Mouse (Mus musculus): ENCODE measurements at regions not wholly inside any gene's neighbourhood (a gene's known extent, or its start where the extent isn't known, plus 50 kb on each side); places are given as distances from the start of the nearest gene placed in this dataset.

DNA sequence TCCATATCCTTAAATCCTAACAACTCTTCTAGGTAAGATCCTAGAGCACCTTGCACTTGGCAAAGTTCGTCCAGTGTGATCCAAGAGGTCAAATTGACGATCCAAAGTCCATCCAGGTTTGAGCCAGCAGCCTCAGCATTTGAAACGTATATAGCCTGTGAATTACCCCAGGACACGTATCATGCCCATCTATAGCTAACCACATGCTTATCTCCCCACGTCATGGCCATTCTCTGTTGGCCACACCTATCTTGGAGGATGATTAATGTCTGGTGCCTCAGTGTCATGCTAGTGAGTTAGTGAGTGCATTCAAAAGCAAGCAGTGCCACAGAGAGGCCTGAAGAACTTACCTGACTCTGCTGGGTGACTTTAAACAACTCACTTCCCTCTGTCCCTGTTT is 1521.9 kb upstream of the Gm6569 start:
- intact Hi-C loops (cut with DNase I) = no loop called here

DNA sequence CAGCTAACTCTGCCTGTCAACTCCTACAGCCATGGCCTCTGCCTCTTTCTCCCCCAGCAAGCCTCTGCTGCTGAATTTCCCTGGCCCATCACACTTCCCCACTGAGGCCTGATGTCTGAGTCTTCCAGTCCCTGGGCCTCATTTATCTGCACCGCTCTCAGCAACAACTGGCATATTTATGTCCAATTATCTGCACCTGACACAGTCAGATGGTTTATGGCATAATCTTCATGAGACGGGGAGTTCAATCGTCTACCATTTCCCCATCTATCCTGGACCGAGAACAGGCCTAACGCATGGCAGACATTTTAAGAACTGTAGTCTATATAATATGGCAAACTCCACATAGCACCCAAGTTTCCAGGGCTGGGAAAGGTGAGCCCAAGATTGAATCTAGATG is 1512.8 kb upstream of the Gm6569 start:
- intact Hi-C loops (cut with DNase I) = no loop called here

DNA sequence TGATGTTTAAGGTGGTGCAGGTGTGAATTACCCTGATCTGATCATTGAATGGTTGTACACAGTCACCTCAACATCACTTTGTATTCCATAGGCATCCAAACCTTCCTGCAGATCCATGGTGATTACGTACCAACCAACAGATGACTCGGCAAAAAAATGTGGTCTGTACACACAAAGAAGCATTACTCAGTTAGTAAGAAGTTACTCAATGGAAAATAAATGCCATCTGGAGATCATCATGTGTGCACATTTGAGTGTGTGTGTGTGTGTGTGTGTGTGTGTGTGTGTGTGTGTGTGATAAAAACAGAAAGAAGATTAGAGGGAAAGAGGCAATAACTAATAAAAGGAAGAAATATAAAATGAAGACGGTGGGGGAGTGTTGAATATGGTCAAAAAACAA is 1512.2 kb upstream of the Gm6569 start:
- intact Hi-C loops (cut with DNase I) = no loop called here

DNA sequence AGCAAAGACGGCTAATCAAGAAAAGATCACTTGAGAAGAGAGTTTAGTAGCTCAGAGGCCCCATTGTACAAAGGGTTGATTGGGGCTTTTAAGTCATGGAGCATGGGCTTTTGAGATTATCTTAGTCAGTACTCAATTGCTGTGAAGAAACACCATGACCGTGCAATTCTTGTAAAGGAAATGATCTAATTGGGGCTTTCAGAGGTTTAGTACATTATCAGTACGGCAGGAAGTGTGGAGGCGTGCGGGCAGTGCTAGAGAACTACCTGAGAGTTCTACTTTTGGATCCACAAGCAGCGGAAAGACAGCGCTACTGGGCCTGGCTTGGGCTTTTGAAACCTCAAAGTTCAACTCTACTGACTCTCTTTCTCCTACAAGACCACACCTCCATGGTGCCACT is 1511.2 kb upstream of the Gm6569 start:
- intact Hi-C loops (cut with DNase I) = no loop called here

DNA sequence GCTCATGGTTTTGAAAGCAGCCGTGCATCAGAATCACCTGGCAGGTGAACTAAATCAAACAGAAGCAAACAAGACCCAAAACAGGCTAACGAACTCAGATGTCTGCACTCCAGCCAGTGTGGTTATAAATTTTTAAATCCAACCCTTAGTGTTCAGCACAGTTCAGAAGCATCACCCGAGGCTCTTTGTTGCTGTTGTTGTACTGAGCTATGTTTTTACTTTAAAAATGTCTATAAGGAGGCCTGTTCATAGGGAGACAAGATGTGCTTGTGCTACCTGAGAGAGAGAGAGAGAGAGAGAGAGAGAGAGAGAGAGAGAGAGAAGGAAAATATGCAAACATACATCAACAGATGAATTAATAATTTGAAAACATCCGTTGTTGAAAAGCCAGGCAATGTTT is 1503.1 kb upstream of the Gm6569 start:
- intact Hi-C loops (cut with DNase I) = no loop called here

DNA sequence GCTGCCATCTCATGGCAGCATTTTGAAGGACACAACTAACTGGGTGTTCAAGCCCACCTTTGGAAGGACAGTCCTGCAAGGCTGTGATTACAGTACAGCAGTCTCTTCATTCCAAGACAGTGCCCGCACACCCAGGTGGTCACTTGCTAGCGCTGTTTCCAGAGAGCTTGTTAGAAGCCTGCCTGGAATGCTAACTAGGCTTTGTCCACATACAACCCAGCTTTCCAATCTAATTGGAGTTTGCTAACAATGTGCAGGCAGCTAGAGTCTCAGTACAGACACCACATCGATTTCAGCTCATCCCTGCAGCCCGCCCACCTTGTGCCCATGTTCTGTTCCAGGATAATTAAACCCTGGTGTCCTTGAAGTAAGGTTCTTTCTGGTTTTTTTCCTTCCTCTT is 1499.9 kb upstream of the Gm6569 start:
- intact Hi-C loops (cut with DNase I) = no loop called here

DNA sequence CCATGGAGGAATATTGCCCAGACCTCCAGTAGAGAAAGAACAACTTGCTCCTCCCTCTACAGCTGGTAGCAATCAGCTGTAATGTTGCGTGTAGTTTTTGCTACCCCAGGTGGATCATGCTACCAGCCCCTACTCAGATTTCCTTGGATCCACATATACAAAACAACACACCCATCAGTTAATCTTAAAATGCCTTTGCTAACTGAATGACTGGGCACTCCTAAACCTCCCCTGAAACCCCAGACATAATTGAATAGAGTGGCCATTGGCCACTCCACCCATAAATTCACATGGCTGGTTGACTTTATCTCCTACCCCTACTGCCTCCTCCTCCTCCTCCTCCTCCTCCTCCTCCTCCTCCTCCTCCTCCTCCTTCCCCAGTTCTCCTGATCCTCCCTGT is 1494.7 kb upstream of the Gm6569 start:
- intact Hi-C loops (cut with DNase I) = no loop called here

DNA sequence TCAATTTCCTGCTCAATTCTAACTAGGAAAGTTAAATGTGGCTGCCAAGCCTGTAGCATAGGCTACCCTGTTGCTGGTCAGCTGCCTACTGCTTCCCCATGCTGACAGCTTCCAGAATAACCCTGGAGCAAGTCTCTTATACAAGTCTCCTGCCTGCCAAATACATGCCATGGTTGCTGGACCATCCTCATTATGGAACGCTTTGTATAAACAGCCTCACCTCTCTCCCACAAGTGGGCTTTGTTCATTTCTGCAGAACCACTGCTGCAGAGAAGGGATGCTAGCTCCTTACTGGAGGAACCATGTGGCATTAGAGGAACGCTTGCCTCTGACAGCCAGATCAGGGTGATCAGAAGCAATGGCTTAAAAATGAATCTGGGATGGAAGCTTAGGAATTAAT is 1492.4 kb upstream of the Gm6569 start:
- intact Hi-C loops (cut with DNase I) = no loop called here

DNA sequence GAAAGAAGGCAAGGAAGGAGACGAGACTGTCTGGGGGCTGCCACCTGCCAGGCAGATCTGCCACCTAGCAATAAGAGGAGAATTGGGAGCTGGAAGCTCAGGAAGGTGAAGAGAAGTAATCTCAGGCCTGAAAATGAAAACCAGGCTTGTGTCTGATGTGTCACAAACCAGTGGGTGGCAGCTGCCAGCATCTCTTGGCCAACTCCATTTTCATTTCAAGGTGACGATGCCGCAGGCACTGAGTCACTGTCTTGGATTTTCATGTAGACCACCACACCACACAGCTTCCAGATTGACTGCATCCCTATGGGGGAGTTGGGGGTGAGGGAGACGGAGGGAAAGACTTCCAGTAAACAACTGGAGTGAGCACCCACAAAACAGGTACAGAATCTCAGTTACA is 1491.9 kb upstream of the Gm6569 start:
- intact Hi-C loops (cut with DNase I) = no loop called here

DNA sequence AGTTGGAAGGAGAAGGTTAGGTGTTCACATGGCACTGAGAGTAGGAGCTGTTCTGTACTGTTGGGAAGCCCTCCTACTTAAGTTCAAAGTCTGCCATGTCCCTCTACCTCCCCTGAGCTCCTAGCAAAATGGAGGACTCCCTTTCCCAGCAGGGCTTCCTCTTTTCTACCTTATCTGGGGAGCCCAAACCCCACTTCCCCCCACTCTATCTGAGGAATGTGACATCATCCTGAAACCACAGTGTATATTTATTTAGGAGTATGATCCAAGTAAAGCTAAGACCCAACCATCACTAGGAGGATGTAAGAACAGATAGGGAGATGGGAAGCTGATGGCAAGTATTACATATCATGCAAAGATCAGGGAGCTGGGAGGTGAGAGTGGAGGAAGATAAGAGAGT is 1490.6 kb upstream of the Gm6569 start:
- intact Hi-C loops (cut with DNase I) = no loop called here

DNA sequence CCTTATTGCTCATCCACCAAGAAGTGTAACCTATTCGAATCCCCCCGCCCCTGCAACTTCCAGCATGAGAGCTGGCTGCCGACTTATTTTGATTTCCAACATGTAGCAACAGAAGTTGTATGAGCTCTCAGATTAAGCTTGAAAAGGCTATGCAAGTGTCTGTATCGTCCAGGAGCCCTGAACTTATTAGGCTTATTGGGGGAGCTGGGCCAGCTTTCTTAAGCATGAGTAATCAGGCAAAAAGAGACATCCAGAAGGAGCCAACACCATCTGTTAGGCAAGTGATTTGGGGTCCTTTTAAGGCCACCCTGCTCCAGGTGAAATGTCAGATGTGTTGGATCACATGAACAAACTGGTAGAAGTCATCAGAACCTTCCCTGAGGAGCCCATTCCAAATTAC is 1481.0 kb upstream of the Gm6569 start:
- intact Hi-C loops (cut with DNase I) = no loop called here

DNA sequence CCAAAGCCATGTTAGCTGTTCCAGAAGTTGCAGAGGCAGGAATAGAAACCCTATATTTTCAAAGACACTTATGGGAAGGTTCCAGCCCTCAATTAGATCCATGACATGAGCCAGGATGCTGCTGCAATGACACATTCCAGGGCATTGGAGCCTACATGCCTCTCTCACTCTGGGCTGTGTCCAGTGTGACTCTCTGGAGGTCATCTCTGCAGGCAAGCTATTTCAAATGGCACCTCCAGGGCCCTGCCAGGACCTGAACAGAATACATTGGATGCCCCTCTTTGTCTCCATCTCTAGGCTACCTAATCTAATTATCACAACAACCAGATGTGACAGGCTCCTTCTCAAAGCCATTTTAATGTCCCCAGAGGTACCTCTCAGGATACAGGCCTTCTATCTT is 1478.7 kb upstream of the Gm6569 start:
- intact Hi-C loops (cut with DNase I) = no loop called here

DNA sequence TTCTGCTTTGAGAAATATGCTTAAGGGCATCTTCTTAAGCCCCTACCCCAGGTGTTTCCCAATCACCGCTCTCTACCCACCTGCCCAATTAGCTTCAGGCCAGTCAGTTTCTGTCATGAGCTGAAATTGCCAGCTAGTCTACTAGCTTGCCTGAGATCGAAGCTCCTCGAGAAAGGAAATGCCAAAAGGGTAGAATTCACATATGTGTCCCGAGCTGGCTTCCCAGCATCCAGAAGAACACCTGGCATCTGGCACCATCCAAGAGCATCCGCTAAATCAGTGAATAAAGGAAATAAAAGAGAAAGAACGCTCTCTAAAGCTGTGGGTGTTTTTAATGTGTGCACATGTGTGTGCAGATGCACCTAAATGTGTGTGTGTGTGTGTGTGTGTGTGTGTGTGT is 1474.7 kb upstream of the Gm6569 start:
- intact Hi-C loops (cut with DNase I) = no loop called here

DNA sequence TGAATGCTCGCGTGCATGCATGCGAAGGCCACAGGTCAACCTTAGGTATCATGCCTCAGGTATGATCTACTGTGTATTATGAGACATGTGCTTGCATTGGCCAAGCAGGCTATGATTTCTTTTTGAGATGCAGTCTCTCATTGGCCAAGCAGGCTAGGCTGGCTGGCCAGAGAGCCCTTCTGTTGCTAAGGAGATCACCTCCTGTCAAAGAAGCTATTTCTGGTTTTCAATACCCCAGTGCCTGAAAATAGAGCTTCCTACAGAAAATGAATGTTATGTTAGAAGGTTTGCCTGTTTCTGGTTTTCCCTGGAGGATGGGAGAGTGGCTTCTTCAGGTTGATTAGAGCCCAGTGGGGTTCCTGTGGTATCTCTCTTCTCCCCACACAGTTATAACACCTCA is 1474.3 kb upstream of the Gm6569 start:
- intact Hi-C loops (cut with DNase I) = no loop called here

DNA sequence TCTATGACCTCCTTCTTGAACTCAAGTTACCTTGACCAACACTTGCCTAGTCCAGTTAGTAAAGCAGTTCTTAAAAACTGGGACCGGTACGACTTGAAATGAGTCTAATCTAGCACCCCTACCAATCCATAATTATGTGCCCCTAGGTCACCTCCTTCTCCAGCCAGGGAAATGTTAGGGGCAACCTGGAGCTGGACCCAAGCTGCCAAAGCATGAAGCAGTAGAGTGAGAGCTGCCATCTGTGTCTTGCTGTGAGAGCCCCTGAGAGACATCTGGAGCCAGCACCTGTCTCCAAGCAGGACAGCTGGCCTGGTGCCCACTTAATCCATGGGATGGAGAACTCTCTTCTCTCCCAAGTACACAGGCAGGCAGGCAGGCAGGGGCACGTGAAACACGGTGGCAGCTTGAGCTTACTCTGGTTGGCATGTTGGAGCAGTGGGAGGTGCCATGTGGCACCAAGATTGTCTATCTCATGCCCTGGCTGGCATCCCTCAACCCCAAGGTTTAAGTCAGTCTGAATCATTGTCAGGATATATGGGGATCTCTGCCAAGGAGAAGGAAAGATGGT is 1473.8 kb upstream of the Gm6569 start:
- intact Hi-C loops (cut with DNase I) = no loop called here

DNA sequence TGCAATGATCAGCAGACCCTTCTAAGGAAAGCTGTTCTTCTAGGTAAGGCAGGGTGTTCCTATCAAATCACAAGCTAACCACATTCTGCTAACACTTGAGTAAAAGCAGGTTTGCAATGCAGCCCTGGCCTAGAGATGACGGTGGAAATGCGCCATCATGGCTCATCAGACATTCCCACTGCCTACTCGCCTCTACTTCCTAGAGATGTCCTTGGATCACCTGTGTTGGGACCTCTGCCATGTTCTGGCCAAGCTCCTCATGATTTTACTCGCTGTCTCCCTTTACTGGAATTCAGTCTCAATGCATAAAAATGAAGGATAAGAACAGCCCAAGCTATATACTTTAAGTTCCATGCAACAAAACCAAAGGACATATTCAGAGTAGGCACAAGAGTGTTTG is 1461.3 kb upstream of the Gm6569 start:
- intact Hi-C loops (cut with DNase I) = no loop called here

DNA sequence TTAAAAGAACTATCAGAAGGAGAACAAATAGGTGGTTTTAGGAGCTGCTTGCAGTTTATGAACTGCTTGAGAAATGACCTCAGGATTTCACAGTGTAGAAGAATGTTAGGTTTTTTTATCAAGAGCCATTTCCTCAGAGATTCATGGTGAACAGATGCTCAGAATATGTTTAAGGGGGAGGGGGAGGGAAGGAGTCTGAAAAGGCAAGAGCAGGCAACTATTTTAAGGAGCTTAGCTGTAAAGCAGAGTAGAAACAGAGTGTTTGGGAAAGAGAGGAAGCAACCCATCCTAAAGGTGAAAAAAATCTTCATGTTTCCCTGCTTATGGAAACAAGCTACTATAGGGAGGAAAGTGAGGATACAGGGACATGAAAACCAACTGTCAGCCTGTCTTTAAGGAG is 1457.2 kb upstream of the Gm6569 start:
- intact Hi-C loops (cut with DNase I) = no loop called here

DNA sequence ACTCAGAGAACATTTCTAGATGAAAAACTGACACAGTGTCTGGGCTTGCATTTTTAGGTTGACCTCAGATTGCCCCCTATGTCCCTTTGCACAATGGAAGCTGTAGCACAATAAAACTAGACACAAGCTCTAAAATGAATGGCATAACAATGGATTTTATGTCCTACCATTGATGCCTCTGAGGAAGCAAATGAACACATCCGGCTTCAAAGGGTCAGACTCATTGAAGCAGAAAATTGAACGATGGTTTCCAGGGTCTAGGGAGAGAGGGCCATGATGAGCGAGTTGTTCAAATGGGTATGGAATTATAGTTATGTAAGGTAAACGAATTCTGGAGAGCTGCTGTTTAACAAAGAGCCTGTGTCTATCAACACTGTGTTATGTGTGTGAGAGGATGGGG is 1455.1 kb upstream of the Gm6569 start:
- intact Hi-C loops (cut with DNase I) = no loop called here

DNA sequence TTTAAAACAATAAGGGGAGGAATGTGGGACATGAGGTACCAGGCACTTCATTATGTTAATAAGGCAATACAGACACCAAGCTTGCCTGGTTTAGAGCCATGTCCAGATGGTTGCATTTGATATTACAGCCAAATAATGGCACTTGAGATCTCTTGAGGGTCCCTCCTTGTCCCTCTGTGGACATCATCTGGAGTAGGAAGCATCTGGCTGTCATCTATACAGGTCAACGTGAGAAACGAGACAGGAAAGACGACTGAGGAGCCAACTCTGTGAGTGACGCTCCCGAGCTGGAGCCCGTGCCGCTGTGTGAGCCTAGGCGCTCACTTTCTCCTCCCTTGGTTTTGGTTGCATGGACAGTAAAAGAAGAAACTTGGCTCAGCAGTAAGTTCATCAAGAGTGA is 1453.2 kb upstream of the Gm6569 start:
- intact Hi-C loops (cut with DNase I) = no loop called here

DNA sequence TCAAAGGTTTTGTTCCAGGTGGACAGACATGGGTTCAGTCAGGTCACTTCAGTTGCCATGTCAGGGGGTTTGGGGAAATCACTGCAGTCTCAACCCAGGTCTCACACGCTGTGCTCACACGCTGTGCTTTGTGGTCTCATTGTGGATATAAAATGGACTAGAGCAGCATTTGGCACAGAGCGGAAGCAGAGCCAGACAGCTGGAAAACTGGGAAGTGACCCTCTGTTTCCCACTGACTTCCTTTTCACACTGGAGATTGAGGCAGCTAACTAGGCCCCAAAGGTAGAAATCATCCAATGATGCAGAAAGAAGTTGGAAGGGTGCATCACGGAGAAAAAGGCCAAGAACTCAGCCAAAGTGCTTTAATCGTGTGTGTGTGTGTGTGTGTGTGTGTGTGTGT is 1452.6 kb upstream of the Gm6569 start:
- intact Hi-C loops (cut with DNase I) = no loop called here

DNA sequence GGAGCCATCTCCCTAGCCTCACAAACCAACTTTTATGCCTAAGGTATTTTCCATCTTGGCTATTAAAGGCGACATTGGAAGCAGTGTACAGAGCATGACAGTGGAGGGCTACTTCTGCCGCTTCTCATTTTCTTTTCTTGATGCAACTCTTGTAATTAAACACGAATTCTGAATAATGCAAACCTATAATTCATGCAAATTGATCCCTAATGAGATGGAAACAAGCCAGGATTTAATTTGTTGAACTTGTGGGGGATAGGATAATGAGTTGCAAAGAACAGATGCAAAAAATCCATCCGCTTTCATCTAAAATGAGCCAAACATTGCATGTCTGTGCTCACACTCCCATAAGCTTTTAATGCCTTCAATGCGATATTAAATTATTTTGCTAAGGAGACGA is 1451.8 kb upstream of the Gm6569 start:
- intact Hi-C loops (cut with DNase I) = no loop called here

DNA sequence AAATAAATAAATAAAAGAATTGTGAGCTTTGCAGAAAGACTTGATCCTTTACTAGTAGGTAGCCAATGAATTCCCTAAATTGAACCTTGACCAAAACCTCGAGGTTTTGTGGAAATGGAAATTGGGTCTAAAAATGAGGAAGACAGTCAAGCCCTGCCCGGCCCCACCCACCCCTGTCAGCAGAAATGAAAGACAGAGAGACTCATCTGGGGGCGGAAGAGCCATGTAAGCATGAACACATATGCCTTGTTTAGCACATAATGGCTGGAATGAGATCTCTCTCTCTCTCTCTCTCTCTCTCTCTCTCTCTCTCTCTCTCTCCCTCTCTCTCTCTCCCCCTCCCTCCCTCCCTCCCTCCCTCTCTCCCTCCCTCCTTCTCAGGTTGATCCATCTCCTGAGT is 1451.3 kb upstream of the Gm6569 start:
- intact Hi-C loops (cut with DNase I) = no loop called here

DNA sequence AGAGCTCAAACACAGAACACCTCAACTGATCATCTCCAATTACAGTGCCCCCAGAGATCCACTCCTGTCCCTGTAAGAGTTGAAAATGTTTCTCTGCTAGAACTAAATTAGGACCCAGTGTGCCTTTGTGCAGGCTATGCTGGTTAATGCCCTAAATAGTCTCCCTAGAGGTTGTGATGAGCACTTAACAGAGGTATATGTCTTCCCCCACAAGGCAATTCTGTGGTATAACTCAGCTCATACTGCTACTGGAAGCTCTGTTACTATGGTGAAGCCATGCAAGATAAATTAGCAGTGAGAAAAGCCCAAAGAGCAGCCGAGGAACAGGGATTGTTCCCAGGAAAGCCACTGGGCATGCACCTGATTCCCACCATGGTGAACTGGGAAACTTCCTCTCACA is 1450.9 kb upstream of the Gm6569 start:
- intact Hi-C loops (cut with DNase I) = no loop called here

DNA sequence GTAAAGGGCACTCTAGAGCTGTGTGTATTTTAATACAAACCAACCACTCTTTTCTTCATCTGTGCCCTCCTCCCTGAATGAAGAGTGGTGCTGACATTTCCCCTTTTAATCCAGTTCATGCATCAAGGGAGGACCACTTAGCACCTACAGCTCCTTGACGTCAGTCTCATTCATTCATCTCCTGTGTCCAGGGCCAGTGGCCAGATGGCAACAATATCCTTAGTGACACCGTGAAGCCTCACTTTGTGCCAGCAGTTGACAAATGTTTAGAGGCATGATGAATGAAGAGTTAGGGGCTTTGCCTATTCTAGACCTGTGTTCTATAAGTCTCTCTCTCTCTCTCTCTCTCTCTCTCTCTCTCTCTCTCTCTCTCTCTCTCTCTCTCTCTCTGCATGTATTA is 1441.1 kb upstream of the Gm6569 start:
- intact Hi-C loops (cut with DNase I) = no loop called here
